Mouse (Mus musculus) liver, embryonic 15.5 days (tissue): ENCODE measurements around the gene Vps26b. TPM values are rescaled to one million over a fixed set of nuclear protein-coding genes. Genes with fewer than 3 reads are reported as not detected.

Experiments
- ATAC-seq: fragments of 200-750 bp; cut with Nextera tagmentation; 2 replicates; pipeline ENCODE4 v1.8.0; 2017; ENCODE audit warnings: moderate number of reproducible peaks, mild to moderate bottlenecking, moderate library complexity; ENCODE audit not compliant: insufficient read depth
- H3K27ac ChIP-seq: fragments of 300-500 bp; sonication (generic); replicated peaks from 2 replicates; pipeline ENCODE4 v1.5.1; 2015; ENCODE audit warnings: mild to moderate bottlenecking, inconsistent platforms
- H3K27me3 ChIP-seq: fragments of 300-500 bp; sonication (generic); 2 replicates; pipeline ENCODE4 v1.6.1; 2015; ENCODE audit warnings: mild to moderate bottlenecking, inconsistent platforms
- H3K36me3 ChIP-seq: fragments of 300-500 bp; sonication (generic); replicated peaks from 2 replicates; pipeline ENCODE4 v1.6.1; 2015; ENCODE audit warnings: moderate library complexity, mild to moderate bottlenecking, inconsistent platforms
- H3K4me1 ChIP-seq: fragments of 300-500 bp; sonication (generic); replicated peaks from 2 replicates; pipeline ENCODE4 v1.6.1; 2015; ENCODE audit warnings: inconsistent platforms
- H3K4me2 ChIP-seq: fragments of 300-500 bp; sonication (generic); 2 replicates; pipeline ENCODE4 v1.6.1; 2015; ENCODE audit warnings: moderate library complexity, mild to moderate bottlenecking, inconsistent platforms
- H3K4me3 ChIP-seq: fragments of 300-500 bp; sonication (generic); replicated peaks from 2 replicates; pipeline ENCODE4 v1.5.1; 2015; ENCODE audit warnings: mild to moderate bottlenecking, inconsistent platforms
- H3K9ac ChIP-seq: fragments of 300-500 bp; sonication (generic); 2 replicates; pipeline ENCODE4 v1.6.1; 2015; ENCODE audit warnings: moderate library complexity, mild to moderate bottlenecking, inconsistent platforms
- H3K9me3 ChIP-seq: fragments of 300-500 bp; sonication (generic); replicated peaks from 2 replicates; pipeline ENCODE4 v1.6.1; 2016; ENCODE audit warnings: inconsistent platforms
- WGBS: fragments of 180-500 bp; shearing (Covaris S2); methylation state at CpG from one replicate; pipeline ENCODE4 v1.1.7; 2015; ENCODE audit warnings: mixed read lengths; ENCODE audit not compliant: insufficient replicate concordance; 5-methylcytosine and 5-hydroxymethylcytosine counted together
- polyA plus RNA-seq: library from polyadenylated mRNA; unstranded; fragments of >200 nt; fragmentation: Nextera tagmentation; extraction: Ambion mirVana; gene quantifications from 2 replicates; pipeline ENCODE4 v1.2.1, GENCODE M21; 2015

The Vps26b gene
- polyA plus RNA-seq, 1 experiment from 2014 or later = 9.5 TPM

DNA sequence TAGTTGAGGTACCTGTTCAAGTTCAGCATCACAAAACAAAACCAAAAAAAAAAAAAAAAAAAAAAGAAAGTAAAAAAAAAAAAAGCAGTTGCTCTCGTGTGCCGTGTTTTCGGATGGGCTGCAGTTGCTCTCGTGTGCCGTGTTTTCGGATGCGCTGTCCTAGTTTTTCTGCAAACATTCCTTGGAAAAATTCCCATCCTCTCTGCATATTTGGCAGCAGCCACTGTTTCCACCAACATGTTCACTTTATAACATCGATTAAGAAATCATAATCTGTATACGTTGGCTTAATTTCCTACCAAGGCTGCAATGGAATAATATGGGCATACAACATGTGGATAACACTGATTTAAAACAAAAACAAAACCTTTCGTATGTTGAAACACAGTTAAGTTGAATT lies 36.7 kb downstream of the Vps26b start:
- no peak overlapping the region for H3K4me2 ChIP-seq
- H3K27me3 ChIP-seq = no peaks in the 10 kb centered on the region
- H3K9me3 ChIP-seq = no peaks in the 10 kb centered on the region
- H3K4me3 ChIP-seq = no peak overlapping the region
- H3K27ac ChIP-seq = no peak overlapping the region
- peaks cover 13% of the 10 kb centered on the region for H3K36me3 ChIP-seq
- H3K4me1 ChIP-seq = peaks cover 5% of the 10 kb centered on the region
- 83% methylated on average over 10 of the region's 10 CpGs for WGBS
- H3K9ac ChIP-seq = no peak overlapping the region
- ATAC-seq = no peak

DNA sequence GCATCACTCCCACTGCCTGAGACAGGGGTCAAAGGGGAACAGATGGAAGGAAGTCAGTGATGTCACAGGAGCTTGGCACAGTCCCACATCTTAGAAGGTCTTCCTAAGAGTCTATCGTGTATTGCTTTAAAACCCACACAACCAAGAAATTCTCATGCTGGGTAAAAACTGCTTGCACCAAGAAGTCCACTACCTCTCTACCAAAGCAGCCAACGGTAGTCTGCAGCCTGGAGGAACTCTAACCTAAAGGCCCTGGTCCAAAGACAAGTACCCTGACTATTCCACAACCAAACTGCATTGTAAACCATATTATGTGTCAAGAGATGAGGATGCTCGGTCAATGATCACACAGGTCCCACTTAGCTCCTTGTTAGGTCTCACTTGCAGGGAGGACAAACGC lies 39.7 kb downstream of the Vps26b start:
- WGBS = 73% methylated on average over 4 of the region's 4 CpGs
- ATAC-seq = no peak
- H3K9me3 ChIP-seq = no peaks in the 10 kb centered on the region
- H3K36me3 ChIP-seq = peaks cover 16% of the 10 kb centered on the region
- no peak overlapping the region for H3K27ac ChIP-seq
- H3K27me3 ChIP-seq = no peaks in the 10 kb centered on the region
- no peak overlapping the region for H3K4me3 ChIP-seq
- no peak overlapping the region for H3K4me2 ChIP-seq
- H3K9ac ChIP-seq = no peak overlapping the region
- H3K4me1 ChIP-seq = no peaks in the 10 kb centered on the region

- no peaks in the 10 kb centered on the region for H3K27me3 ChIP-seq
- H3K27ac ChIP-seq = no peak overlapping the region
- no peaks in the 10 kb centered on the region for H3K4me1 ChIP-seq
- H3K9ac ChIP-seq = no peak overlapping the region
- no peak for ATAC-seq
- no peaks in the 10 kb centered on the region for H3K9me3 ChIP-seq
- H3K36me3 ChIP-seq = peaks cover 11% of the 10 kb centered on the region
- no peak overlapping the region for H3K4me3 ChIP-seq
- WGBS = 65% methylated on average over 6 of the region's 6 CpGs
- H3K4me2 ChIP-seq = no peak overlapping the region
These were observed 44.1 kb downstream of the Vps26b start for GRCm38 (mm10) chr9:26985668-26986277.

DNA sequence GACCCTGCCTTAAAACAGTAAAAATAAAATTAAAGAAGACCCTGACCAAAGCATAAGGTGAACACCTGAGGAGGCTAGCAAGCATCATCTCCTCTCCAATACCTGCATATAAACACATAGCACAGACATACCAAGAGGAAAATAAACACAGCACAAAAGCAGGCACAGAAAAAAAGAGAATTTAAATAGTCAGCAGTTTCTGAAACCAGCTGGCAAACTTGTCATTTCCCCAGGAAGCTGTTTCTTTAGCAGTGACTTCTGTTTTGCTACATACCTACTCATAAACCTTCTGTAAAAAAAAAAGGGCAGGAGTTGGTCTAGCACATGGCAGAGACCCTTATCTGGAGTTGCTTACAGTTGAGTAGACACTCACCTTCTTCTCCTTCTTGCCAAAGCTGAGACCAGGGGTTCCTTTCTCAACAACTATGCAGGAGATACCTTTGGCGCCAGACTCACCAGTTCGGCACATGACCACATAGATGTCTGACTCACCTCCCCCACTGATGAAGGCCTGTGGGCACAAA lies 44.7 kb downstream of the Vps26b start:
- no peak for ATAC-seq
- H3K4me3 ChIP-seq = no peak overlapping the region
- no peaks in the 10 kb centered on the region for H3K27me3 ChIP-seq
- no peaks in the 10 kb centered on the region for H3K4me1 ChIP-seq
- H3K9me3 ChIP-seq = no peaks in the 10 kb centered on the region
- peaks cover 10% of the 10 kb centered on the region for H3K36me3 ChIP-seq
- H3K4me2 ChIP-seq = no peak overlapping the region
- H3K9ac ChIP-seq = no peak overlapping the region
- H3K27ac ChIP-seq = no peak overlapping the region
- 69% methylated on average over 2 of the region's 2 CpGs for WGBS

GRCm38 (mm10) chr9:26978776-26979175 lies 51.1 kb downstream of the Vps26b start:
- H3K4me2 ChIP-seq = no peak overlapping the region
- H3K4me1 ChIP-seq = no peaks in the 10 kb centered on the region
- 73% methylated on average over 3 of the region's 3 CpGs for WGBS
- H3K27ac ChIP-seq = no peak overlapping the region
- H3K9me3 ChIP-seq = no peaks in the 10 kb centered on the region
- no peak overlapping the region for H3K4me3 ChIP-seq
- no peak overlapping the region for H3K9ac ChIP-seq
- peaks cover 34% of the 10 kb centered on the region for H3K36me3 ChIP-seq
- ATAC-seq = no peak
- H3K27me3 ChIP-seq = no peaks in the 10 kb centered on the region

DNA sequence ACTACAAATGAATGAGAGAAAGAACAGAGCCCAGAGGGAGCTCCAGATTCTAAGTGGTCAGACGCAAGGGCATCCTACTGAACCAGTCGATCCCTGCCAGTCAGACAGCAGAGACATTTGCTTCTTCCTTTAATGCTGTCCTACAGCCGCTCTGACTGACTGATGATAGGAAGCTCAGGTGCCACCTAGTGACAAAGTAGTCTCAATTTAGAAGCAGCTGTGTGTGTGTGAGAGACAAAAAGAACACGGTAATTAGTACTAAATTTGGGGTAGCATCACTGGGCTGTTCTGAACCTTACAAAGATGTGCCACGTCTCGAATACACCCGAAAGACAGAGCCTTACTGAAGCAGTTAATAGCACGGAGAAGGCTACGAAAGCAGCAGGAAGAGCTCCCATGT lies 52.1 kb downstream of the Vps26b start:
- Histone ChIP-seq H3K4me1 (no peaks in the 10 kb centered on the region), H3K9ac (no peak overlapping the region), H3K27ac (no peak overlapping the region), H3K4me3 (no peak overlapping the region), H3K27me3 (no peaks in the 10 kb centered on the region), H3K36me3 (peaks cover 34% of the 10 kb centered on the region), H3K9me3 (no peaks in the 10 kb centered on the region), H3K4me2 (no peak overlapping the region)
- 75% methylated on average over 9 of the region's 9 CpGs for WGBS
- no peak for ATAC-seq

Other genes starting within 250 kb of the Vps26b start
- 0.08 and 0.09 TPM in 2 replicates for gene Glb1l2, start 223.6 kb downstream of the Vps26b start, polyA plus RNA-seq
- not detected in 2 replicates for gene Glb1l3, start 169.2 kb downstream of the Vps26b start, polyA plus RNA-seq
- not detected in 2 replicates for gene Gm1110, start 107.0 kb downstream of the Vps26b start, polyA plus RNA-seq
- 10.6 and 10.9 TPM in 2 replicates for gene Acad8, start 30.5 kb downstream of the Vps26b start, polyA plus RNA-seq
- 39.2 and 42.0 TPM in 2 replicates for gene Thyn1, start 30.4 kb downstream of the Vps26b start, polyA plus RNA-seq
- 28.6 and 29.6 TPM in 2 replicates for gene Ncapd3, start 110 bp upstream of the Vps26b start, polyA plus RNA-seq
- 2.9 and 3.4 TPM in 2 replicates for gene Jam3, start 125.4 kb upstream of the Vps26b start, polyA plus RNA-seq